Mouse (Mus musculus) ES-Bruce4 (cell line): ENCODE data around the gene Wnt10b.

ENCODE experiments used
- CTCF ChIP-seq: IDR thresholded peaks from one replicate; pipeline ENCODE4 v1.8.1; 2011; ENCODE audit warnings: low read depth, low read length
- POLR2A ChIP-seq: IDR thresholded peaks from one replicate; pipeline ENCODE4 v1.8.1; 2011; ENCODE audit warnings: low read length; ENCODE audit not compliant: insufficient read depth

DNA sequence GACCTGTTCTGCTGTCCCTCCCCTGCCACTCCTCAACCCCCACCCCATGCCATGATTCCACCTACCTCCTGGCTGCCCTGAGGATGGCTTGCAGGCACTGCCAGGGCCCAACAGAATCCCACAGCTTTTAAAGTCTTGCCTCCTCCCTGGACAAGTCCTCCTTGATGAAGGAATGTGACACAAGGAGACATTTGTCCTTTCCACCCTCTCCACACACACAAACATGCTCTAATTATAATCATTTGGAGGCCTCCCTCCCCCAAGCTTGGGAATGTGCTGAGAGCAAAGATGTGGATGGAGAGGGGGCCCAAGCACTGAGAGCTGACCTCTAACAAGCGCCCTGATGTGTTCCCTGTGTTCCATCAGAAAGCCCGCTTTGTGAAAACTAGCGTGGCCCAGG lies 31.4 kb upstream of the Wnt10b start, which contains the start of gene Ddn:
- TF ChIP-seq CTCF (no peak), POLR2A (no peak)
